Mouse (Mus musculus) splenic B cell, adult 2 months (primary cell): Measurements from ENCODE around the gene Tmprss15.

ENCODE experiments used
- DNase-seq: peaks from one replicate; pipeline ENCODE4 v3.0.0-alpha.2; 2011; ENCODE audit warnings: low read depth, low spot score
- H3K27me3 ChIP-seq: 2 replicates; pipeline ENCODE4 v1.6.1; 2012; ENCODE audit warnings: mild to moderate bottlenecking, low read length, moderate library complexity, mixed read lengths; ENCODE audit not compliant: control insufficient read depth, poor library complexity, insufficient read depth, severe bottlenecking
- H3K36me3 ChIP-seq: 2 replicates; pipeline ENCODE4 v1.6.1; 2012; ENCODE audit warnings: mild to moderate bottlenecking, low read length, moderate library complexity, mixed read lengths; ENCODE audit not compliant: control insufficient read depth, poor library complexity, insufficient read depth, severe bottlenecking

The Tmprss15 gene

DNA sequence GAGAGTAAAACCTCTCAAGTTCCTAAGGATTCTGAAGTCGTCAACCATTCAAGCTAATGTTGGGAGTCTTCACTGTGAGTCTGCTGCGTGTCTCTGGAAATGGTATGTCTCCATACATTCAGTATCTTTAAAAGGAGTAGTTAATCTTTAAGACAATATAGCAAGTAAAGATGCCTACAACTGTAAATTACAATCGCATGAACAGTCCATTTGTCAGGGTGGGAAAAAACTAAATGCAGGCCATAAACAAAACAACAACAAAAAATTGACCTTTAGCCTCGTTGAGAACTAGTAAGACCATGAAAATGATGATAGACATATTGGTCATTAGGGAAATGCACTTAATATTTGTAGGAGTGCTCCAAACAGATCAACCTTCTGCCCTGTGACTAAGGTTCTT is at the start of gene Tmprss15:
Gene Tmprss15, minus strand, starts transcription at position 101 of the 400 bp plus-strand sequence.
- Histone ChIP-seq H3K27me3 (no peaks in the 10 kb centered on the region), H3K36me3 (no peaks in the 10 kb centered on the region)
- no peak for DNase-seq

DNA sequence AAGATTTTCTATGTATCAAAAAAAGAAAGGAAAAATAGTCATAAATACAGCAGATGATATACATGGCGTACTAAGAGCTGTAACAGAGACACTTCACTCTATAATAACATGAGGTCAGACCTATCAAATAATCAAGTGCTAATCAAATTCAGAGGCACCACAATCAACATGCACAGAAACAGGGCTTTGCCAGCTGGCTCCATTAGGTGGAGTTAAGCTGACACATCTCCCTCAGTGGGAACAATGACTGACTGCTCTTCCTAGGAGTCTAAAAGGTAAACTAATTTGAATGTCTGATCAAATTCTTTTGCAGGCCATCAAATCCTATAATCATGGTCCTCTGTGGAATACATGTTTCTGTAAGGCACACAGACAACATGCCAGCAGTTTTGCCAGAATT is 24.0 kb upstream of the Tmprss15 start:
- no peak for DNase-seq
- no peaks in the 10 kb centered on the region for H3K27me3 ChIP-seq
- H3K36me3 ChIP-seq, result no peaks in the 10 kb centered on the region

DNA sequence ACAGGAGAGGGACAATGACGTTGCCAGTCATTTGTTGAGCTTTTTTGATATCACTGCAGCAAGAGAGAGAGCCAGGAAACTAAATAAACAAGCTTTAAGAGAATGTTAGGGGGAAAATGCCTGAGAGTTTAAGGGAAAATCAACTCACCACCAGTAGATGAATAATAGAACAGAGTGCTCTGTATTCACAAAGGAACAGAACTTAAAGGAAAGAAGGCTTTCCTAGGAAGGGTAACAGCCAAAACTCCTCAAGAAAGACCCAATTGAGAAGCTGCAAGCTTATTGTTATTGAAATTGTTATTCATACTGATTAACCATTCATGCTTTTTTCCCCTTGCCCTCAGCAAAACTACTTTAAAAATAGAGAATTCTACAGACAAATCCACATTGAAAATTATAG is 18.6 kb upstream of the Tmprss15 start:
- no peak for DNase-seq
- Histone ChIP-seq H3K36me3 (no peaks in the 10 kb centered on the region), H3K27me3 (no peaks in the 10 kb centered on the region)

DNA sequence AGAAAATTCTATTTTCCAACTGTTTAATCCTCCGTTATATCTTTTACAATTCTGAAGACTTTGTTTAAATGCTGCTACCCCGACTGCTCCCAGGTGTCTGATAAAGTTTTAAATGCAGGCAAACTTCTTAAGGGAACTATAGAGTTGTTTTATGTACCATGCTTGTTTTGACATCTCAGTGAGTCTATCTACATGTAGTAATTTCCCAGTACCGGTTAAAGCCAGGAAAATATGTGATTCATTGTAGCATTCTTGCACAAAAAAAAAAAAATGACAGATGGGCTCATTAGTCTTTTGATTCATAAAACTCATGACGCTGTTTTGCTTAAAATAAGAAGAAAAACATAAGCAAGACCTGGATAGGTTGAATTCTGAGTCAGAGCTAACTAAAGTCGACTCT is 18.1 kb upstream of the Tmprss15 start:
- DNase-seq, result no peak
- H3K27me3 ChIP-seq, result no peaks in the 10 kb centered on the region

DNA sequence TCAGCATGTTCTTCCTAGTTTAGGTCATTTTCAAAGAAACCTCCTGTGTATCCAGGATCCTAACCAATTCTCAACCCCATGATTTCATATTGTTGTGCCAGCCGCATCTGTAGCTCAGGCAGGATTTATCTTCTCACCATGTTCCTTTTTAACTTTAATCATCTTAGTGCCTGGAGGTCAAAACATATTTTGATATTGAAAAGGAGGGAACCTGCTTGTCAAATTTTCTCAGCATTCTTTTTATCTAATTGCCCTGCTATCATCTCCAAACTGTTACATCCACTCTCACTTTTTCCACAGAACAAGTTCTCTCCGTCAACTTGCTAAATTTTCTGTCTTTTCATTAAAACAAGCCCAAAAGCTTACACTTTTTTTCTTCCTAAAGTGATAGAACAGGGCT is 9.4 kb upstream of the Tmprss15 start:
- DNase-seq, result no peak
- Histone ChIP-seq H3K27me3 (no peaks in the 10 kb centered on the region), H3K36me3 (no peaks in the 10 kb centered on the region)

More for the DNA sequence above, 18.1 kb upstream of the Tmprss15 start:
- no peaks in the 10 kb centered on the region for H3K36me3 ChIP-seq

DNA sequence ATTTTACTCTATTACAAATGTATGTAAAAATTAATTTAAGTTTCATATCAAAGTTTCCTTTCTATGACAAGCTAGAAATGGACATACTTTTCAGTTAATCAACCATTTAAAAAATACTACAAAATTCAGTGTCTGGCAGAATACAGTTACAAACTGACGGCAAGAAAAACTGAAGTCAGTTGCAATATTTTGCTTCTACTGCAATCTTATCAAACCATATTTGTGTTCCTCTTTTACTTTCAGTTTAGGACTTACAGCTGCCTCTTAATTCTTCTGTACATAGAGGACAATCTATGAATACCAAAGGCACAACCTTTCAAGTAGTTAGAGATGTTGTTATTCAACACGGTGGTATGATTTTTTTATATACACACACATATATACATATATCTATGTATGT is 7.4 kb upstream of the Tmprss15 start:
- no peaks in the 10 kb centered on the region for H3K27me3 ChIP-seq
- no peaks in the 10 kb centered on the region for H3K36me3 ChIP-seq
- DNase-seq, result no peak

DNA sequence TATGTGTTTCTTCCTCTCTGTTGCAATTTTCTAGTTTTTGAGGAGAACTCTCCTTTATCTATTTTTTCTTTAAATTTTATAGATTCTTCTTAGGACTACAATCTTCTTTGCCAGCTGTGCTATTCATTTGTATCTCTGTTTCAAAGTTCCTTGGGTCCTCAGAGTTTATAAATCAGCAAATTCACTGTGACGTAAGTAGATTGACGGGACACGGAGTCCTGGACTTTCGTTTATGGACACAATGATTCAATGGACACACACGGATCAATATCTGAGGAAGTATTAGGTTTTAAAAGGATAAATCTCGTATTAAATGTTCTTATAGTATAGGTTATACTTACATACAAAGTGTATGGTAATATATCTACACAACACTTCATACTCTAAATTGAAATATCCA is 4.3 kb downstream of the Tmprss15 start:
- no peaks in the 10 kb centered on the region for H3K27me3 ChIP-seq
- no peaks in the 10 kb centered on the region for H3K36me3 ChIP-seq
- no peak for DNase-seq

DNA sequence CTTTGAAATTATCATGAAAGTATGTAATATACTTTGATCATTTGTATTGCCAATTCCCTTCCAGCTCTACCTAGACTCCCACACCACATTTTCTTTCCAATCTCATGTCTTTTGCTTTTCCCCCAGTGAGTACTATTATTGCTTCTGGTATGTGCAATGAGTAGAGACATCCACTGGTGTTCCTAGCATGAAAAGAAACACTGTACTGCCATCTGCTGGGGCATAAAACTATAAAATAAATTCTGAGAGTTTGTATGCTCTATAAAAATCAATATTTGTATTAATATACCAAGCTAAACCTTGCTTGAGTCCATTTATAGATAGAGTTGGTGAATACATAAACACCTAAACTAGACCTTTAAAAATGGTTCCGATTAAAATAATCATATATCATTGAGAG is 27.0 kb downstream of the Tmprss15 start:
- H3K27me3 ChIP-seq, result no peaks in the 10 kb centered on the region
- no peaks in the 10 kb centered on the region for H3K36me3 ChIP-seq
- DNase-seq, result no peak

DNA sequence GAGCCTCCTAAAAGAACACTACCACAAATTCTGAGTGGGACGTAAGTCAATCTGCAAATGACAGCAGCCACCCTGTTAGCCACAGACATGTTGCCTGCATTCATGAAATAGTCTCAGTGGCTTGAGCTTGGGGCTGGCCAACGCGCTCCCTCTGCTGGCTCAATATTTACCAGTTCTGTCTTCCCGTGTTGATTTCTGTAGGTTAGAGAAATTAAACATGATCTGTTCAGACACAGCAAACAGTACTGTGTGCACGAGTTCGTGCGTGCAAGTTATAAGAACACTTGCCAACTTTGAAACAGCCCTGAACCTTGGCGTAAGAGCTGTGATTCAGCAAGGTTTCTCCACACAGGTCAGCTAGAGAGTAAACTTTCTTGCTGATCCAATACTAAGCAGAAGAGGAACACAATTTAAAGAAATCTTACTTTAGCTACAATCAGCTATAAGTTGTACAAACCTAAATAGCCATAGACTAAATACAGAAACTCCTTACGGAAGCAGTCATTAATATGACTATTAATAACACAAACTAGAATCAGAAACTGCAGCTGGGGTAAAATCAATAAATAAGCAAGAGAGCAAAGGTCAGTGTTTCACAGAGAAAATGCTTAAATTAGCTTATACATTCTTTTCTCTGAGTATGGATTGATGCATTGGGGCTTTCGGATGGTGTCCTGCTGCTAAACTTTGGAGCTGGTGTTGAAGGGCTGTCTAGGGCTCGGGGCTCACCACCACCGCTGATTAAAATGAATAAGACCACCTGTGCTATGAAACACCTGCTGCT is 31.9 kb downstream of the Tmprss15 start:
- DNase-seq, result no peak
- Histone ChIP-seq H3K36me3 (no peaks in the 10 kb centered on the region), H3K27me3 (no peaks in the 10 kb centered on the region)

DNA sequence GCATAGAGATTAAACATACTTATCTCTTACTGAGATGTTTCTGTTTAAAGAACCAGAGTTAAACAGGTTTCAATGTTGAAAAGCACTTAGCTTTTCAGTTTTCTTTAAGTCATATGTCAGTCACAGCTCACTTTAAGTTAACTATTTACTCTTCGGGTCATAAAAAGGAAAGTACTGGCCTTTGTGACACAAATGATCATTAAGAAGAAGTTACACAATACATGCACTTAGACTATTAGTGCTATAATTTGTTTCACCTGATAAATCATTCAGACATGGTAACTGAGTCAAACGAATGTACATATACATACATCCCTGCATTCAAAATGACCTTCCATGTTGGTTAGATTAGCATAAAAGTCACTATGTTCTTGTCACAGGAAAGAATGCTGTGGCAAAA is 58.3 kb downstream of the Tmprss15 start:
- H3K27me3 ChIP-seq, result no peaks in the 10 kb centered on the region
- DNase-seq, result no peak
- no peaks in the 10 kb centered on the region for H3K36me3 ChIP-seq

DNA sequence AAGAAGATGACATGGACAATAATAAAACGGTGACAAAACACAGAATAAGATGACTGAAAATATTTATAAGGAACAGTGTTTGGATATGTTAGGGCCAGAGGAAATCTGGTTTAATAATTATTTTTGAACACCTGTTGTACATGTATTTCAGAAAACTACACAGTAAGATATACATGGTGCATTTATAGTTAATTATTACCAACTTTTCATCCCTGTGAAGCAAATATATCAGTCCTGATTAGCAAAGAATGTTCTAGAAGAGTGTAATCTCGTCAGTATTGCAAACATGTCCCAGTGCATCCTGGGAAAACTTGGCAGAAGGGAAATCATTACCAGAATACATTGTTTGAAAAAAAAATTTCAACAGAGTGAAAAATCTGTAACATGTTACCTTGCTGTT is 88.1 kb downstream of the Tmprss15 start:
- Histone ChIP-seq H3K36me3 (no peaks in the 10 kb centered on the region), H3K27me3 (no peaks in the 10 kb centered on the region)
- no peak for DNase-seq

DNA sequence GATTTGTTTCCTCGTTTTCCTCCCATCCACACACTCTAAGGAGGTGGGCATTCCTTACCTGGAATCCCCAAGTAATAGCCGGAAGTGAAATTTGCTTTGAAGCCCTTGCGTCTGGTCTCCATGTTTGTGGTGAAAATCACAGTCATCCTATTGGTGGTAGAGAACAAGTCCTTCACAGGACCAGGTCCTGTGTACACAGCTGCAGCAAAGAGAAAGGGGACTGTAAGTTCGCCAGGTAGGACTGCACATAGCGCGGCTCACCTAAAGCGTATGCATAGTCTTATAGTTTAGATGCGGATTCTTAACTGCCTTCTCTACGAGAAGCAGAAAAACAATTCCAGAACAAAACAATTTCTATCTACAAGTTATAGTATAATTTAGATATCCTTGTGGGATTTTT is 89.2 kb downstream of the Tmprss15 start:
- Histone ChIP-seq H3K36me3 (no peaks in the 10 kb centered on the region), H3K27me3 (no peaks in the 10 kb centered on the region)
- no peak for DNase-seq

DNA sequence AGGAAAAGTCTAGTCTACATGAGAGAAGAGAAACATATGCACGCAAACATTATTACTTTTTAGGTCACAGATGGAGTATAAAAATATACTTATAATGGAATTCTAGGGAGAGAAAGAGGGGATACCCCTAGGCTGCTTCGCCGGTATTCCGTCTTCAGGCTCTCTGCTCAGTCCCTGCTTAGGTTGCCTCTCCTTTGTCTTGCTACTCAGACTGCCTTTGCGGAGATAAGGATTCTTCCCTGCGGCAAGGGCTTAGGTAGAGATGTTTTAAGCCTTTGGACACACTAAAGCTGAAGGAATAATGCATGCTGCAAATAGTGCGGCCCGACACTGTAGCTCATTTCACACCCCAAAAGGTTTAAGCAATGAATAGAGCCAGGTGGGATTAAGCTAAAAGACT is 114.5 kb downstream of the Tmprss15 start:
- no peaks in the 10 kb centered on the region for H3K36me3 ChIP-seq
- no peaks in the 10 kb centered on the region for H3K27me3 ChIP-seq
- DNase-seq, result no peak

DNA sequence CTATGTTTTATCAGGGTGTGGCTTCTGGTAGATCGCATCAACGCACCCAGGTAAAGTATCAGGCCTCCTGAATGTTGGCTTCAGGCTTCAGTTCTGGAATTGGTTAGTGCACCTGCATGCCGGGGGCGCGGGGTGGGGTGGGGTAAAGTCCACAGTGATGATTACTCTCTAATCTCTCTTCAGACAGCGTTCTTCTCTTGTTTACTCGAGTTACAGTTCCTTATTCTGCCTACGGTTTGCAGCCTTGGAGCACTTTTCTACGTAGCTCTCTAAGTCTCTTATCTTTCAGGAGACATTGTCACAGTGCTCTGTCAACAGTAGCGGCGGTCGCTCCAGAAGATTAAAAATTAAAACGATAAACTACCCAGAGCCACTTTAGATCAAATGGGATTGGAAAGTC is 116.8 kb downstream of the Tmprss15 start:
- no peaks in the 10 kb centered on the region for H3K36me3 ChIP-seq
- no peaks in the 10 kb centered on the region for H3K27me3 ChIP-seq
- DNase-seq, result no peak

DNA sequence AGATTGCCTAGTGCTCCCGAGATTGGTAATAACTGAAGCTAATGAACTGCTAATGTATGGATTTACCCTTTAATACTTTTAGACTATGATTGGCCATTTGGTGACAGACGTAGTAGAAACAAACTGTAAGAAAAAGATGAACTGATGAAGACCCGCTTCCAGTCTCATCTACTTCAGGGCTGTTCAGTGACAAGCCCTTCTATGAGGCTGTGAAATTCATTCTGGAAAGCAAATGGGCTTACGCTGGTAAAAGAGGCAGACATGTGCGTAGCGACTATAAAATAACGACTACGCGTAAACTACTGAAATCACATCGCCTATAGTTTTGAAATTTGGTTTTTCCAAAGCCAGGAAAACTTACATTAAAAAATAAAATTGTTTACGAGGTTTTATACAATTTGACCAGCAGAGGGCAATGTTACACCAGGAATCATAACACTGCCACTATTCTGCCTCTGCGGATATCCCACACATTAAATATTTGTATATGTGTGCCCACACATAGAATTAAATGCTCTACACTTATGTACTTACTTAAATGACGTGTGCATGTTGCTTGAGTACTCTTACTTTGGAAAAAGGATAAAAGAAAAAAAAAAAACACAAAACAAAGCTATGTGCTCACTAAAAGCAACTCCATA is 121.7 kb downstream of the Tmprss15 start:
- DNase-seq, result no peak
- Histone ChIP-seq H3K36me3 (no peaks in the 10 kb centered on the region), H3K27me3 (no peaks in the 10 kb centered on the region)

DNA sequence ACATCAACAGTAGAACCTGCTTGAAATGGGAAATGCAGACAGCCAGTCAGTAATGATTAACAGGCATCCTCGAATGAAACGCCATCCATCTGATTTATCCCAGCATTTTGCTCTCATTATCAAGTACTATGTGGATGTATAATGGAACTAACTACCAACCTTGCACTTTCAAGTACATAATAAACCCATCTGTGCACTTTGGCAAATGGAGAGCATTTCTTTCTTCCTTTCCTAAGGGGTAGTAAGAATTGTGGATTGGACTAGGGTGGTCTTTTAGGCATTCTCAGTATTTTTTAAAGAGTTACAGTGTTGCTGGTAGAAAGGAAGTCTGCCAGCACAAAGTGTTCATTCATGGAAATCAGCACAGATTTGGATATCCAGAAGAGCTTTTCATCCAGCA is 133.5 kb downstream of the Tmprss15 start:
- DNase-seq, result no peak
- no peaks in the 10 kb centered on the region for H3K36me3 ChIP-seq
- H3K27me3 ChIP-seq, result no peaks in the 10 kb centered on the region
